Mouse (Mus musculus): ENCODE results near the gene Dio1. TPM values are rescaled to one million over a fixed set of nuclear protein-coding genes. Genes with fewer than 3 reads are reported as not detected.

The Dio1 gene
- polyA plus RNA-seq, 1 experiment, result 0.40 TPM

DNA sequence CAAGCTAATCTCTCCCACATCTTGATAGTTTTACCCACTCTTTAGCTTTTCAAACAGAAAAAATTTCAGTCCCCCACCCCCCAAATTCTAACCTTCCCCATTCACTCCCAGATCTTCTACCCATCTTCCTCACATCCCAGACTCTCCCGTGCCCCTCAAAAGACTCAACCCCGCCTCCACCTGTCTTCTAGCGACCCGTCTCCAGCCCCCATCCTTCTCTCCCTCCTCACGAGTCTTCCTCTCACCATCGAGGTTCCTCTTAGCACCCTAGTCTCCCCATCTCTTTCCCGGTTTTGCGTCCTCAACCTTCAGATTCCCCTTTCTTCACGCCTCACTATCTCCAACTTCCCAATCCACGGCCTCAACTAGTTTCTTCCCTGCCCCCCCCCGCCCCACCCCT is 54.4 kb downstream of the Dio1 start:
- Histone ChIP-seq H3K4me3 (replicated peaks; ENCODE audit: extremely low read depth, low read depth, low read length) (peak overlapping the region; percentile 4), H3K4me1 (ENCODE audit: control insufficient read depth, insufficient read depth, low read length) (peaks cover 3% of the 10 kb centered on the region; the same call in 1 of the 2 replicates)
- no peak for TF ChIP-seq POLR2A (IDR thresholded peaks at IDR 0.05; ENCODE audit: borderline replicate concordance, extremely low read depth, low read depth, low read length)
- no peak for TF ChIP-seq CTCF (IDR thresholded peaks at IDR 0.05; ENCODE audit: insufficient read depth, low read length)
- DNase-seq, result peak; percentile 21
- WGBS, result 4% methylated on average over 11 of the region's 11 CpGs

- no peak for TF ChIP-seq POLR2A (IDR thresholded peaks at IDR 0.05; ENCODE audit: borderline replicate concordance, extremely low read depth, low read depth, low read length)
- TF ChIP-seq CTCF (IDR thresholded peaks at IDR 0.05; ENCODE audit: insufficient read depth, low read length), result peak; percentile 61
- no peak for DNase-seq
- no peak overlapping the region for H3K4me3 ChIP-seq (replicated peaks; ENCODE audit: extremely low read depth, low read depth, low read length)
- WGBS, result 18% methylated on average over 4 of the region's 4 CpGs
- H3K4me1 ChIP-seq (ENCODE audit: control insufficient read depth, insufficient read depth, low read length), result peaks cover 9% of the 10 kb centered on the region
Measured at GRCm38 (mm10) chr4:107250494-107250893, 56.5 kb downstream of the Dio1 start.

- H3K4me3 ChIP-seq (replicated peaks; ENCODE audit: extremely low read depth, low read depth, low read length), result no peak overlapping the region
- DNase-seq, result peak; percentile 23
- WGBS, result 57% methylated on average over 2 of the region's 2 CpGs
- TF ChIP-seq POLR2A (IDR thresholded peaks at IDR 0.05; ENCODE audit: borderline replicate concordance, extremely low read depth, low read depth, low read length), result no peak
- no peak for TF ChIP-seq CTCF (IDR thresholded peaks at IDR 0.05; ENCODE audit: insufficient read depth, low read length)
- H3K4me1 ChIP-seq (ENCODE audit: control insufficient read depth, insufficient read depth, low read length), result peaks cover 12% of the 10 kb centered on the region
Measured at GRCm38 (mm10) chr4:107249471-107249870, 57.5 kb downstream of the Dio1 start.

- Histone ChIP-seq H3K4me1 (ENCODE audit: control insufficient read depth, insufficient read depth, low read length) (peaks cover 10% of the 10 kb centered on the region), H3K4me3 (replicated peaks; ENCODE audit: extremely low read depth, low read depth, low read length) (no peak overlapping the region)
- whole genome bisulfite sequencing, result 51% methylated on average over 3 of the region's 3 CpGs
- DNase-seq, result no peak
- TF ChIP-seq CTCF (IDR thresholded peaks at IDR 0.05; ENCODE audit: insufficient read depth, low read length), result no peak
Measured at GRCm38 (mm10) chr4:107248061-107248460, 58.9 kb downstream of the Dio1 start.

DNA sequence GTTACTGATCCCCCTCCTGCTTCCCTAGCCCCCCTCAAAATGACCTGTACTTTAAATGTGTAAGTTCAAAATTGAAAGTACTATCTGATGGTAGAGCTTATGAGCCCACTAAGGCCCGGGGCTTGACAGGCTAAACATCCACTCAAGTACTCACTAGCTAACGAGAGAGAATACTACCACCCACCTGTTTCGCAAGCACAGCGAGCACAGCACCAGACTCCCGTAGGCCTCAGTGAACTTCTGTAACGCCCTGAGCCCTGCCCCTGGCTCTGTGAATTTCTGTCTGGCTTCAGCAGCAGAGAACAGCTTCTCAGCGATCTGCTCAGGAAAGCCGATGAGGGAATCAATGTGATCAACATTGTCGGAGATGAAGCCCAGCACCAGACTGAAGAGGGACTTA is 59.9 kb downstream of the Dio1 start:
- no peak for TF ChIP-seq POLR2A (IDR thresholded peaks at IDR 0.05; ENCODE audit: borderline replicate concordance, extremely low read depth, low read depth, low read length)
- TF ChIP-seq CTCF (IDR thresholded peaks at IDR 0.05; ENCODE audit: insufficient read depth, low read length), result no peak
- 68% methylated on average over 9 of the region's 9 CpGs for WGBS
- no peak for DNase-seq
- peaks cover 10% of the 10 kb centered on the region for H3K4me1 ChIP-seq (ENCODE audit: control insufficient read depth, insufficient read depth, low read length)
- H3K4me3 ChIP-seq (replicated peaks; ENCODE audit: extremely low read depth, low read depth, low read length), result no peak overlapping the region

GRCm38 (mm10) chr4:107246040-107246439 is 60.9 kb downstream of the Dio1 start:
- WGBS, result 62% methylated on average over 1 of the region's 1 CpGs
- DNase-seq, result no peak
- H3K4me1 ChIP-seq (ENCODE audit: control insufficient read depth, insufficient read depth, low read length), result peaks cover 10% of the 10 kb centered on the region
- no peak overlapping the region for H3K4me3 ChIP-seq (replicated peaks; ENCODE audit: extremely low read depth, low read depth, low read length)
- TF ChIP-seq CTCF (IDR thresholded peaks at IDR 0.05; ENCODE audit: insufficient read depth, low read length) (no peak), POLR2A (IDR thresholded peaks at IDR 0.05; ENCODE audit: borderline replicate concordance, extremely low read depth, low read depth, low read length) (no peak)

- no peak overlapping the region for H3K4me3 ChIP-seq (replicated peaks; ENCODE audit: extremely low read depth, low read depth, low read length)
- peaks cover 10% of the 10 kb centered on the region for H3K4me1 ChIP-seq (ENCODE audit: control insufficient read depth, insufficient read depth, low read length)
- WGBS, result 33% methylated on average over 2 of the region's 2 CpGs
- DNase-seq, result no peak
- TF ChIP-seq POLR2A (IDR thresholded peaks at IDR 0.05; ENCODE audit: borderline replicate concordance, extremely low read depth, low read depth, low read length) (no peak), CTCF (IDR thresholded peaks at IDR 0.05; ENCODE audit: insufficient read depth, low read length) (no peak)
Measured at GRCm38 (mm10) chr4:107245368-107245767, 61.6 kb downstream of the Dio1 start.

GRCm38 (mm10) chr4:107243365-107244333 is 63.3 kb downstream of the Dio1 start:
- H3K4me3 ChIP-seq (replicated peaks; ENCODE audit: extremely low read depth, low read depth, low read length), result no peak overlapping the region
- WGBS, result 66% methylated on average over 6 of the region's 6 CpGs
- no peak for DNase-seq
- H3K4me1 ChIP-seq (ENCODE audit: control insufficient read depth, insufficient read depth, low read length), result peaks cover 10% of the 10 kb centered on the region
- TF ChIP-seq CTCF (IDR thresholded peaks at IDR 0.05; ENCODE audit: insufficient read depth, low read length), result no peak

Other genes with a start within 250 kb of the Dio1 start
- gene Mrpl37, start 240.3 kb downstream of the Dio1 start, polyA plus RNA-seq (2012; rRNA removed), result 40.4 and 51.3 TPM in 2 replicates
- 6.8 and 11.0 TPM in 2 replicates for gene Cyb5rl, start 240.2 kb downstream of the Dio1 start, polyA plus RNA-seq (2012; rRNA removed)
- gene Cdcp2, start 210.3 kb downstream of the Dio1 start, polyA plus RNA-seq (2012; rRNA removed), result 0.07 TPM in 1 of 2 replicates, not detected in the other
- gene Tmem59, start 128.8 kb downstream of the Dio1 start, polyA plus RNA-seq (2012; rRNA removed), result 321 and 330 TPM in 2 replicates
- gene Tceanc2, start 128.1 kb downstream of the Dio1 start, polyA plus RNA-seq (2012; rRNA removed), result 5.6 and 7.5 TPM in 2 replicates
- 47.9 and 52.0 TPM in 2 replicates for gene Ldlrad1, start 98.0 kb downstream of the Dio1 start, polyA plus RNA-seq (2012; rRNA removed)
- gene Lrrc42, start 53.6 kb downstream of the Dio1 start, polyA plus RNA-seq (2012; rRNA removed), result 9.0 and 10.6 TPM in 2 replicates
- 2.4 and 4.2 TPM in 2 replicates for gene Hspb11, start 53.6 kb downstream of the Dio1 start, polyA plus RNA-seq (2012; rRNA removed)
- 32.2 and 48.6 TPM in 2 replicates for gene Yipf1, start 7.2 kb upstream of the Dio1 start, polyA plus RNA-seq (2012; rRNA removed)
- 7.8 and 9.9 TPM in 2 replicates for gene Ndc1, start 60.6 kb upstream of the Dio1 start, polyA plus RNA-seq (2012; rRNA removed)
- 0.33 and 0.78 TPM in 2 replicates for gene Glis1, start 127.4 kb upstream of the Dio1 start, polyA plus RNA-seq (2012; rRNA removed)